Mouse (Mus musculus) liver, embryonic 14.5 days (tissue): ENCODE results near the gene Pgm2l1. TPM values are rescaled to one million over a fixed set of nuclear protein-coding genes. Genes with fewer than 3 reads are reported as not detected.

ENCODE experiments used
- ATAC-seq: fragments of 200-750 bp; cut with Nextera tagmentation; 2 replicates; pipeline ENCODE4 v1.8.0; 2017; ENCODE audit warnings: moderate number of reproducible peaks, mild to moderate bottlenecking, moderate library complexity; ENCODE audit not compliant: insufficient read depth
- DNase-seq, 3 experiments: peaks; one replicate each; pipeline ENCODE4 v3.0.0-alpha.2; 2012 to 2013; ENCODE audit warnings: low read depth in 3 of 3, low spot score in 3 of 3
- H3K27ac ChIP-seq: fragments of 300-500 bp; sonication (generic); 2 replicates; pipeline ENCODE4 v1.5.1; 2014; ENCODE audit warnings: moderate library complexity, mild to moderate bottlenecking, control low read depth, inconsistent platforms
- H3K27me3 ChIP-seq: fragments of 300-500 bp; sonication (generic); 2 replicates; pipeline ENCODE4 v1.6.1; 2014; ENCODE audit warnings: mild to moderate bottlenecking, low read length, moderate library complexity; ENCODE audit not compliant: control insufficient read depth, insufficient read depth
- H3K36me3 ChIP-seq: fragments of 300-500 bp; sonication (generic); replicated peaks from 2 replicates; pipeline ENCODE4 v1.6.1; 2014; ENCODE audit warnings: low read depth; ENCODE audit not compliant: control insufficient read depth, insufficient read depth
- H3K4me1 ChIP-seq, 2 experiments: fragments of 200-500 bp in 1 of 2; fragments of 300-500 bp in 1 of 2; sonication (generic) in 1 of 2; replicated peaks; 2 replicates each; pipeline ENCODE4 v1.6.1; 2012 to 2014; ENCODE audit warnings: antibody characterized with exemption in 1 of 2, inconsistent platforms in 1 of 2, low read length in 1 of 2; ENCODE audit not compliant: control insufficient read depth in 2 of 2, insufficient read depth in 2 of 2
- H3K4me2 ChIP-seq: fragments of 300-500 bp; sonication (generic); 2 replicates; pipeline ENCODE4 v1.6.1; 2014; ENCODE audit warnings: low read depth, mild to moderate bottlenecking, control low read depth, moderate library complexity
- H3K4me3 ChIP-seq, 2 experiments: fragments of 200-500 bp in 1 of 2; fragments of 300-500 bp in 1 of 2; sonication (generic) in 1 of 2; 2 replicates each; pipeline ENCODE4 v1.5.1; 2012 to 2014; ENCODE audit warnings: low read depth in 2 of 2, low read length in 2 of 2, mild to moderate bottlenecking in 2 of 2, control low read depth in 1 of 2, inconsistent platforms in 1 of 2, moderate library complexity in 1 of 2; ENCODE audit not compliant: insufficient read depth in 1 of 2
- H3K9ac ChIP-seq: fragments of 300-500 bp; sonication (generic); replicated peaks from 2 replicates; pipeline ENCODE4 v1.6.1; 2014; ENCODE audit warnings: mild to moderate bottlenecking, control low read depth, moderate library complexity
- H3K9me3 ChIP-seq: fragments of 300-500 bp; sonication (generic); 2 replicates; pipeline ENCODE4 v1.6.1; 2016; ENCODE audit warnings: low read length, mixed read lengths; ENCODE audit not compliant: control insufficient read depth
- CTCF ChIP-seq: IDR thresholded peaks from 2 replicates; pipeline ENCODE4 v1.5.1; 2016; ENCODE audit warnings: antibody characterized with exemption, low read depth, control low read depth
- EP300 ChIP-seq: IDR thresholded peaks from 2 replicates; pipeline ENCODE4 v1.6.1; 2016; ENCODE audit warnings: antibody characterized with exemption, low read depth
- WGBS: fragments of 180-500 bp; shearing (Covaris S2); extraction: QIAGEN DNeasy Blood & Tissue Kit; methylation state at CpG from one replicate; pipeline ENCODE4 v1.1.7; 2014; ENCODE audit not compliant: insufficient replicate concordance; 5-methylcytosine and 5-hydroxymethylcytosine counted together
- polyA plus RNA-seq, 2 experiments: library from polyadenylated mRNA; depleted of rRNA in 1 of 2; stranded (reverse) in 1 of 2; unstranded in 1 of 2; fragments of >200 nt; fragmentation: Nextera tagmentation in 1 of 2; extraction: Ambion mirVana in 1 of 2; gene quantifications; 2 replicates each; pipeline versions ENCODE4 v1.2.1 to v1.2.3; 2012 to 2014

Gene Pgm2l1
- polyA plus RNA-seq, 2 experiments: 1.3 to 2.4 TPM

- H3K9me3 ChIP-seq: no peaks in the 10 kb centered on the region
- H3K4me3 ChIP-seq: no peak overlapping the region
- no peak overlapping the region for H3K27ac ChIP-seq
- H3K4me2 ChIP-seq: no peak overlapping the region
- H3K27me3 ChIP-seq: no peaks in the 10 kb centered on the region
- DNase-seq (no peak), ATAC-seq (no peak)
- no peak overlapping the region for H3K9ac ChIP-seq
- peaks cover 3 to 18% of the 10 kb centered on the region in 2 experiments; a peak in 3 of 4 replicates for H3K4me1 ChIP-seq
- H3K36me3 ChIP-seq: no peaks in the 10 kb centered on the region
- WGBS: 62% methylated on average over 4 of the region's 4 CpGs
- TF ChIP-seq CTCF (no peak), EP300 (no peak)
Measured at GRCm38 (mm10) chr7:100312716-100313115, 85.5 kb downstream of the Pgm2l1 start.

DNA sequence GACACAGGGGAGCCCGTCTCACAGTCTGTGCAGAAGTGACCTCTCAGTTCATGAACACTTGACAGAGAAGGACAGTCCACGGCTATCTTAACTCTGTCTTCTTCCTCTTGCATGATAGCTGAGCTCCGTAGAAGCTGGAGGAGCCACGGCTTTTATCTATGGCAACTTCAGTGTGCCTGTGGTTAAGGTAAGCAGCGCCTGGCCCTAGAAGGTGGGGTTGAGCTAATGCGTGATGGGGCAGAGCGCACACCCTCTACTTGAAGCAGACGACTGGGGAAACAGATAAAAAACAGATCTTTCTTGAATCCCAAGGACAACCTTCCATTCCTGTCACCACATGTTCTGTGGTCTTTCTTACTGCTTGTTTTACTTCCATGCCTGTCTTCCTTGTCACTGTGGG is 89.7 kb downstream of the Pgm2l1 start:
- peaks cover 0 to 14% of the 10 kb centered on the region in 2 experiments; a peak in 2 of 4 replicates for H3K4me1 ChIP-seq
- H3K9me3 ChIP-seq: no peaks in the 10 kb centered on the region
- TF ChIP-seq CTCF (no peak), EP300 (peak; percentile 51; the same call in 1 of the 2 replicates)
- H3K36me3 ChIP-seq: no peaks in the 10 kb centered on the region
- no peak overlapping the region for H3K4me3 ChIP-seq
- H3K9ac ChIP-seq: no peak overlapping the region
- peak overlapping the region; percentile 11 for H3K4me2 ChIP-seq
- 13% methylated on average over 8 of the region's 8 CpGs for whole genome bisulfite sequencing
- DNase-seq (peak in 2 of 3 experiments; percentile 4 to 30), ATAC-seq (peak; percentile 83)
- H3K27me3 ChIP-seq: no peaks in the 10 kb centered on the region
- no peak overlapping the region for H3K27ac ChIP-seq

GRCm38 (mm10) chr7:100317534-100317933 is 90.3 kb downstream of the Pgm2l1 start:
- TF ChIP-seq CTCF (no peak), EP300 (no peak)
- H3K27me3 ChIP-seq: no peaks in the 10 kb centered on the region
- H3K36me3 ChIP-seq: no peaks in the 10 kb centered on the region
- H3K4me2 ChIP-seq: peak overlapping the region; percentile 2; the same call in 1 of the 2 replicates
- no peak overlapping the region for H3K9ac ChIP-seq
- H3K4me3 ChIP-seq: no peak overlapping the region
- no peaks in the 10 kb centered on the region for H3K9me3 ChIP-seq
- peak in 2 of 3 experiments; percentile 3 to 24 for DNase-seq
- H3K27ac ChIP-seq: no peak overlapping the region
- ATAC-seq: peak; percentile 83
- H3K4me1 ChIP-seq: peaks cover 0 to 14% of the 10 kb centered on the region in 2 experiments; a peak in 2 of 4 replicates
- WGBS: 67% methylated on average over 5 of the region's 5 CpGs

- H3K9me3 ChIP-seq: no peaks in the 10 kb centered on the region
- WGBS: 77% methylated on average over 3 of the region's 3 CpGs
- H3K4me1 ChIP-seq: no peaks in the 10 kb centered on the region; a peak in 1 of 4 replicates
- no peak overlapping the region for H3K9ac ChIP-seq
- H3K4me3 ChIP-seq: no peak overlapping the region
- H3K36me3 ChIP-seq: no peaks in the 10 kb centered on the region
- no peak overlapping the region for H3K27ac ChIP-seq
- ATAC-seq: no peak
- no peak overlapping the region for H3K4me2 ChIP-seq
- no peak for DNase-seq
- no peak for TF ChIP-seq CTCF
- TF ChIP-seq EP300: no peak
- H3K27me3 ChIP-seq: no peaks in the 10 kb centered on the region
Measured at GRCm38 (mm10) chr7:100323721-100324120, 96.5 kb downstream of the Pgm2l1 start.

DNA sequence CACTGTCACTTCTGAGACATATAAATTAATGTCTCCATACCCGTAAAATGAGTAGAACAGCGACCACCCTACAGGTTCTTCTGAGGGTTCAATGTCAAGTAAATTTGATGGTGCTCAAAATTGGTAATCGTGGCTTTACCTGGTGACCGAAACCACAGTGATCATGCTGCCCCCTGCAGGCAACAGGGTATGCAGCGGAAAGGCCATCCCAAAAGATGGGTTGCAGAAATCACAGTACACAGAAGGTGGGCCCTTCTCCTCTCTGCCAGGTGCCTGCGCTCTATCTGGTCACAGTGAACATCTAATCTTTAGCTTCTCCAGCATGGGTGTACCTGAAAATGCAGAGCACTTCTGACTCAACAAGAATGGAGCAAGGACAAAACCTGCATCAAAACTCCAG is 98.3 kb downstream of the Pgm2l1 start:
- DNase-seq (no peak), ATAC-seq (no peak)
- no peaks in the 10 kb centered on the region for H3K9me3 ChIP-seq
- WGBS: 64% methylated on average over 6 of the region's 6 CpGs
- H3K9ac ChIP-seq: no peak overlapping the region
- no peaks in the 10 kb centered on the region; a peak in 1 of 4 replicates for H3K4me1 ChIP-seq
- H3K27ac ChIP-seq: no peak overlapping the region
- H3K36me3 ChIP-seq: no peaks in the 10 kb centered on the region
- no peaks in the 10 kb centered on the region for H3K27me3 ChIP-seq
- H3K4me2 ChIP-seq: no peak overlapping the region
- no peak overlapping the region for H3K4me3 ChIP-seq
- peak; percentile 83 for TF ChIP-seq CTCF
- no peak for TF ChIP-seq EP300
